Mouse (Mus musculus) CD4-positive helper T cell, adult 2 months (primary cell): ENCODE measurements around the gene Rab3gap1.
A peak's percentile ranks its signal among the peaks of the same experiment; 100 is the strongest.

ENCODE experiments used
- DNase-seq: peaks from one replicate; pipeline ENCODE4 v3.0.0-alpha.2; 2012; ENCODE audit warnings: low read depth, missing footprints, low spot score

Rab3gap1 gene

DNA sequence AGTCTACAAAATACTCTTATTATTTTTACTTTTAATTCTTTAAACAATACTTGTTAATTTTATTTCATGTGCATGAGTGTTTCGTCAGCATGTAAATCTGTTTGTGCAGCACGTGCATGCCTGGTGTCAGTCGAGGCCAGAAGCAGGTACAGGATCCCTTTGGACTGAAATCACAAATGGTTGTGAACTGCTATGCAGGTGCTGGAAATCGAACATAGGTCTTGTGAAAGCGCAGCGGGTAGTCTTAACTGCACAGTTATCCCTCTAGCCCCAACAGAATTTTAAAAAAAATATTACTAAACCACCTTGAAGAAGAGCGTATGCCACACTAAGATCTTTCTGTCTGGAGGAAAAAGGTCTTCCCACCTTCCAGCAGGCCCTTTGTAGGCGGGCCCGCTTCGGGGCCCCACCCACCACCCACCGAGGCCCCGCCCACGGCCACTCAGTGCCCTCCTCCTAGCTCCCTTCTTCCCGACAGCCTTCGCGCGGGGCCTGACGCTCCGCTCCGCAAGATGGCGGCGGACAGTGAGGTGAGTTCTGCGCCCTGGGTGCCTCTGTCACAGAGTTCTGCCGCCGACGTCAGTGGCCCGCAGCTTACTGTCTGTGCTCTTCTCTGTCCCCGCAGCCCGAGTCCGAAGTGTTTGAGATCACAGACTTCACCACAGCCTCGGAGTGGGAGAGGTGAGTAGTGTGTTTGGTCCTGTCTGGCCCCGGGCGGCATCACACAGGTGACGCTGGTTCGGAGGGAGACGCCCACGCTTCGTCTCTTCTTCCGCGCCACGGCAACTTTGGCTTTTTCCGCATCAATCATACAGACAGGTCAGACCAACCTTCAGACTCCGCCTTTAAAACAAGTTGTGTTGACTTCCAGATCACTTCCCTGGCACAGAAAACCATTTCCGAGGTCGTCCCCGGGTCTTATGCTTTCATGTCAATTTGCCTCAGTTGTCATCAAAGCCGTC, at the start of gene Rab3gap1:
Gene Rab3gap1 (plus strand): TSS at position 474 of the 962 bp plus-strand sequence.
- peak; percentile 93 for DNase-seq

DNA sequence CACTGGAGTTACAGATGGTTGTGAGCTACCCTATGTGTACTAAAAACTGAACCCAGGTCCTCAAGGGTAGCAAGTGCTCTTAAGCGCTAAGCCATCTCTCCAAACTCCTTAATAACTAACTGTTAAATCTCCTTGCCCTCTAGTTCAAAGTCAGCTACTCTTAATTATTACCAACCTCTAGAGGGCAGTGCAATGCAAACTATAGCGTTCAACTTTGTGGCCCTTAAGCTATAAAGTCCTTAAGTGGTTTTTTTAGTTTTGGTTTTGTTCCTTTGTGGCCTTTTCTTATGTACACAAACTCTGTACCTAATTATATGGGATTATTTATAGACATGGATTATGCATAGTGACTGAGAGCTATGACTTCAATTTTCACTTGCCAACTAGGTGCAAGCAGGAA, 41.2 kb upstream of the Rab3gap1 start:
- DNase-seq = peak; percentile 76

DNA sequence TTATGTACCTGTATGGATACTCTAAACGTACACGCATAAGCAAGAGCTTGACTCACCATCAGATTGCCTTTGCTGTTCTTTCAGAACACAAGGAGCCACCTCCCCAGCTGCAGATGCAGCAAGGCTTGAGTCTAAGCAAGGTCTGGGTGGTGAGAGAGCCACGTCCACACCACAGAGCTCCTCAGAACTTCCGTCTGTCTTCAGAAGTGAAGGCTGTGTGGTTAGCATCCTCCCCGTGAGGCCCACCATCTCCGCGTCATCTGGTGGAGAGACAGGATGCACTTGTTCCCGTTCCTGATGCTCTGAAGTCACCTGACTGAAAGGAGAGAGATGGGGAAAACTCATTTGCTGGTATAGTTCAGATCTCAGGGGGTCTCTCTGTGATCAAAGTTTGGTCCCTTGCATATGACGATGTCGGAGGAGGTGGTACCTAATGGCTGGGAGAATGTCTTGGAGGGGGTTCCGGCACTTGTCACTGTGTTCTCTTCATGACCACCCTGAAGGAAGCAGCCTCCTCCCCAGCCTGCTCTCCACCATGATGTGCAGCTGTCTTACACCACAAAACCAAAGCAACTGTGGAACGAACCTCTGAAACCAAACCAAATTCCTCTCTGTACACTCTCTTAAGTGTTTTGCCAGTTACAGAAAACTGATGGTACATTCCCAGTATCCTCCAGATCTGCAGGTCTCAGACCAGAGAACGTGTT, 38.2 kb upstream of the Rab3gap1 start:
- peak; percentile 76 for DNase-seq

DNA sequence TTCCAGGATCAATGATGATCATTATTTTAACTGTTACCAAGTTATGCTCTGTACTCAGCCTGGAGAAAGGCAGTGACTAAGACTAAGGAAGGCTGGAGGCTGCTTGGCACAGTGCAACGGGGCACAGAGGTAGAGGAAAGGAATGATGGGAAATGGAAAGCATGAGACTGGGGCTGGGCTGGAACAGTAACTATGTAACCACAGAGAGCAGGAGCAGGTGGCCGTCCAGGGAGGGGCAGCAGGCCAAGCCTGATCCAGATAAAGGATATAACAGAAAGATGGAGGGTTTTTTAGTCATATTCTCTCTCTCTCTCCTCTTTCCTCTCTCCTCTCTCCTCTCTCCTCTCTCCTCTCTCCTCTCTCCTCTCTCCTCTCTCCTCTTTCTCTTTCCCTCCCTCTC, 34.9 kb upstream of the Rab3gap1 start:
- no peak for DNase-seq

DNA sequence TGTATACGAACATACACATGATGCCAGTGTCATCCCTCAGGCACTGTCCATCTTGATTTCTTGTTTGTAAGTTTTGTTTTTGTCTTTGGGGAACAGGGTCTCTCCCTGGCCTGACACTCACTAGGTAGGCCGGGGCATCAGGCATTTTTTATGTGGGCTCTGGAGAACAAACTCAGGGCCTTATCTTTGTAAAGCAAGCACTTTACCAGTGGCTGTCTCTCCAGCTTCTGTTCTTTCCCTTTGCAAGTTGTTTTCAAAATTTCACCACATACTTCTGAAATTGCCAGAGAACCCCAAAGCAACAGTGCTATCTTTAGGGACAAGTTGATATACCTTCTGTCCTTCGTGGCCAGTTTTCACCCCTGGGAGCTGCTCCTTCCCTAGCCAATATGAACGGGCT, 34.4 kb upstream of the Rab3gap1 start:
- DNase-seq = no peak

DNA sequence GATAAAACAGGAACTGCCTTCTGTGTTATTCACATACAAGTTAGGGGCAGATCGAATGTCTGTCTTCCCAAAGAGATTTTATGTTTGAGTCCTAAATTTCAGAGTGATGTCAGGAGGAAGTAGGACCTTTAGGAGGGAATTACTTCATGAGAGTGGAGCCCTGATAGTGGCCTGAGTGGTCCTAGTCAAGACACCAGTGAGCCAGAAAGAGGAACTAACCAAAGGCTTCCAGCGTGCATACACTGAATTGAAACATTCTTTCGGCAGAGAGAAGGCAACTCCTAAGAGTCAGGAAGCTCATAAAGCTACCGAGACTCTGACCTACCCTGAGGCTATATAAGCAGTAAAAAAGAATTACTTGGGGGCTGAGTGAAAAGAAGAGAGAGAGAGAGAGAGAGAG, 32.0 kb upstream of the Rab3gap1 start:
- no peak for DNase-seq

DNA sequence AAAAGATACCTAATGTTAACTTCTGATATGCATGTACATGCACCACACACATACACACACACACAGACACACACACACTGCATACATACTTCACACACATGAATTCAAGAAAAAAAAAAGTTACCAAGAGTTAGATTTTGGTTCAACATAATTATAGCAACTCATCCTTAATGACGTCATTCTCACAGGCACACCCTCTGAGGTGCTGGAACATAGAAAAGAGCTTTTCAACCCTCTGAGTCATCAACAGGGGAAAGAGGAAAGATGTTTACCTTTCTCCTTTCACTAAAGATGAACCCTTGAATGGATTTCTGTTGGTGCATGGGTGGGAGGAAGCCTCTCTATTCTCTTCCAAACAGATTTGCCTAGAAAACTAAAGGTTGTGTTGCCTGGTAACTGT, 30.0 kb upstream of the Rab3gap1 start:
- no peak for DNase-seq

DNA sequence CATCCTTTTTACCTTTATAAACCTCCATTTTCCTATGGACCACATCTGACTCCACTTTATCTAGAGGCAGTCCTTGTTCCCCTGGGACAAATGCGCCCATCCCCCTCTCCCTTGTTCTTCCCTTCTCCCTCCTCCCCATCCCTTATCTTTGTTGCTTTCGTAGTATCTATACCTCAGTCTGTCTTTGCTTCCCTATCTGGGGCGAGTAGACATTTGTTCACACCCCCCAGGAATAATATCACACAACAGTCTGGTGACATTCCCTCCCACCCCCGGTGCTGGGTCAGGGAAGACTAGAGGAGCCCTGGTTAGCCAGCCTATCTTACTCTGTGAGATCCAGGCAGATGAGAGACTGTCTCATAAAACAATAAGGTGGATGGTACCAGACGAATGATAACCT, 23.1 kb upstream of the Rab3gap1 start:
- DNase-seq = no peak

DNA sequence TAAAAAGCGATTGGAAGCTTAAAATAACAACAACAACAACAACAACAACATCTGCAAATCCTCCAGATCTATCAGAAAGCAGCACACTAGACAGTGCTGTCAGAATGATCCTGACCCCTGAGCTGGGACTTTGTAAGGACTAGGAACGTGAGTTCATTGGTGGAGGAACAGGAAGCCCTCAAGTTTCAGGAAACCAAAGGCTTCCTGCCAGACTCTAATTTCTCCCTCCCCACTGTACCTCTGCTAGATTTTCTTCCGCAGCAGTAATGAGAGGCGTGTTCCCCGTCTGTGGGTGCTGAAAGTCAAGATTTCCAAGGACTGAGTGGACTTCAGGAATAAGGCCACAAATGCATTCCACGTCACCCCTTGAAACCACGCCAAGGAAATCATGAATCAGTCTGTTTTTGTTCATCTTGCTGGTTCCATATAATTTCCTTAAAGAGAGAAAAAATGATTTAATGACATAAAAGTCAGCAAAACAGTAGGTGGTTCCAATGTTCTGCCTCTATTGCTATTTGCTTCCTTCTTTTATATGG, 18.4 kb upstream of the Rab3gap1 start:
- peak; percentile 28 for DNase-seq

DNA sequence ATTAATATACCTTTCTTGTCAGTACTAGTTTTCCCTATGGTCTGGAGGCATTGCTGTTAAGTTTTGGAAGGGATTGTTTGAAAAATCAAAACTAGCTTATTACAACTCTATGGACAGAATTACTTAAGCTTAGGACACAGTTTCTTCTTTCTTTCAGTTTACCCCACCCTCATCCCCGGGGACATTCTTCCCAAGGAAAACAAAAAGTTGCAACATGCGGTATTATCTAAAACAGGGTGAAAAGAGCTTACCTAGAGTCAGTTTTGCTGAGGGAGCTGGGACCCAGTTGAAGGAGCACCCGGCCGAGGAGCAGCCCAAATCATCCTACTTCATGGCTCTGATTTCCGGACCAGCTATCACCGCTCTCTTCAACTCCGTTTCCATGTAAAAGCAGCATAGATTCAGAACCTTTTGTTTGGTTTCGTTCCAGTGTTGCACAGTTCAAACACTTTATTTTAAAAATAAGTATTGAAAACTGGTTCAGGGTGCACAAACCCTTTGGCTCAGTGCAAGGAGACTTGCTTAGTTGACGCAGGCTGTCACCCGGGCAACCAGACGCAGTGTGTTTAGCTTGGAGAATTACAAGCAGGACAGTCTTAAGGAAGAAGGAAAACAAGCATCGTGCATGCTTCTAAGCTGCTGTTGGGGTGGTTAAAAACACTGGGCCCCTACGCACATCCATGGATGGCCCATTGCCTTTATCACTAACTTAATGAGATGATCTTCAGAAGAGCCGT, 13.9 kb upstream of the Rab3gap1 start, which contains the start of gene Map3k19:
Gene Map3k19 (minus strand): TSS at position 546 of the 737 bp plus-strand sequence.
- no peak for DNase-seq

DNA sequence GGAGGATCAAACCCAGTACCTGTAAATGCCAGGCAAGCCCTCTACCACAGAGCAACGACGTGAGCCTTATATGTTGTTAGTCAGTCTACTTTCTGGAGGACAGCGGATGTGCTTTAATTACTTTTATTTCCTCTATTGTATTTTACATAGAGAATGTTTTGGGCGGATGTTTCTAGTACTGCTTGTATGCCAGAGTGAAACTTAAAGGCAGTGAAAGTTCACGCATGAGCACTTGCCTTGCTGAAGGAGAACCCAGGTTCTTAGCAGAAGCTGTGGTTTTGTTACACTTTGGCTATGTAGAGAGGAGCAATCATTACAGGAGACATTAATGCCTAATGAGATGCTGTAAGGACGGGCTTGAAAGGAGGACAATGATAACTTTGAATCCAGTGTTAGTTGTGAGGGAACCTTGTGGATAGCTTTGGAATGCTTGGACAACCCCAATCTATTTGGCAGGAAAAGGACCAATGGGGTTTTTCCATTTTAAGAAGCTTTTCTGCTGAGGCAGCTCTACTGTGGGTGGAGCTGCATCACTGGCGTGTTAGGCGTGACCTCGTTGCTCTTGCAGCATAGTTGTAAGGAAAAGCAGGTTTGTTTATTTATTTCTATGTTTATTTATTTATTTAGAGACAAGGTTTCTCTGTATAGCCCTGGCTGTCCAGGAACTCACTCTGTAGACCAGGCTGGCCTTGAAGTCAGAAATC, 9.5 kb upstream of the Rab3gap1 start:
- DNase-seq = peak; percentile 28

DNA sequence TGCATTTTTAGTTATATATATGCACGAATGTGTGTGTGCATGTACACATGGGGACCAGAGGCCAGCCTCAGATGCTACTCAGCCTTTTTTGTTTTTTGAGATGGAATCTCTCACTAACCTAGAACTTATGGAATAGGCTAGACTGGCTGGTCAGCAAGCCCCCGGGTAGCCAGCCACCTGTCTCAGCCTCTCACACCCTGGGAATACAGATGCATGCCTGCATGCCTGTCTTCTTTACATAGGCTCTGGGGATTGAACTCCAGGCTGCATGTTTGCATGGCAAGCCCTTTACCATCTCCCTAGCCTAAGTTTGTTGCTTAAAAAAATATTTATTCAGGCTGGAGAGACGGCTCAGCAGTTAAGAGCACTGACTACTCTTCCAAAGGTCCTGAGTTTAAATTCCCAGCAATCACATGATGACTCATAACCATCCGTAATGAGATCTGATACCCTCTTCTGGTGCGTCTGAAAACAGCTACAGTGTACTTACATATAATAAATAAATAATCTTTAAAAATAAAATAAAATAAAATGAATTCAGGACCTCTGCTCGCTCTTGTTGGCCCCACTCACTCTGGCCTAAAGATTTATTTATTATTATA, 8.7 kb upstream of the Rab3gap1 start:
- no peak for DNase-seq

DNA sequence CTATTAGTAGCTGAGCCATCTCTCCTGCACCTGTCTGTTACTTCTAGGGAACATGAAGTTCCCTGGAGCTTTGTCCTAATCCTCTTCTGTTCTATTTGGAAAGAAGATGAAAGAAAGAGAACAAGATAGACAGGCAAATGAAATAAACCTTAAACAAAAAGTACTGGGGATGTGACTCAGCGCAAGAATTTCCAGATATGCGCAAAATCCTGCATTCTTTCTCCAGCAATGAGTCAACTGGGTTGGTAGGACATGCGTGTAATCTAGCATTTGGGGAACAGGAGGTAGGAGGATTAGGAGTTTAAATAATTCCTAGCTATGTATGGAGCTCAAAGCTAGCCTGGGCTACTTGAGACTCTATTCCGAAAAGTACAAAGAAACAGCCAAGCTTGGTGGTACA, 8.1 kb upstream of the Rab3gap1 start:
- DNase-seq = no peak

DNA sequence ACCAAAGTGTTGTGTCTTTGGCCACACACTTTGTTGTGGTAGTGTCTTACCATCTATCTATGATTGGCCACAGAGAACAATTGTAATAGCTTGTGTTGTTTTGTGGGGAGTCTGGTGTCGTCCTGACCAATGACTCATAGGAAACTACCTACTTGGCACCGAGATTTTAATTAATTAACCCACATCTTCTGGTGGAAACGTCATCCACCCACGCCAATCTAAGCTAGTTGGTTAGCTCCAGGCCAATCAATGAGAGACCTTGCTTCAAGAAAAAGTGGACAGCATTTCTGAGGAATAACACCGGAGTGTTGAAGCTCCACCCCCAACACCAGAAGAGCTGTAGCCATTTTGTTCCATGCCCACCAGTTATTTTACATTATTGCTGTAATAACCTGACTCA, 6.7 kb upstream of the Rab3gap1 start:
- DNase-seq = peak; percentile 16

DNA sequence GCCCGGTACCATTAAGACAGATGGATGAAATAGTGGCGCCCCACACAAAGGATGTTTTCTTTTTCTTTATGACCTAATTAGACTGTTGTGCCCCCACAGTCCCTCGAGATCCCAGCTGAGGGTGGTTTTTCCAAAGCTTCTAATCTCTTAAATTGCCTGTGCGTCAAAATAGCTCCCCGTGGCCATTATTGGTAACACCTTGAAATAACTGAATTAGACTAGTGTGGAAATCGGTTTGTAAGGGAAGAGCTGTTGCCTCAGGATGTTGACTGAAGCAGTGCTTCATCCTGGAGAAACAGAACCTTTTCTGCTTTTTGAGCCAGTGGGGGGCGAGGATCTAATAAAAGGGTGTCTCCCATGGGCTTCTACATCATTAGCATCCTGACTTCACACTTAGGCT, 4.8 kb upstream of the Rab3gap1 start:
- no peak for DNase-seq

DNA sequence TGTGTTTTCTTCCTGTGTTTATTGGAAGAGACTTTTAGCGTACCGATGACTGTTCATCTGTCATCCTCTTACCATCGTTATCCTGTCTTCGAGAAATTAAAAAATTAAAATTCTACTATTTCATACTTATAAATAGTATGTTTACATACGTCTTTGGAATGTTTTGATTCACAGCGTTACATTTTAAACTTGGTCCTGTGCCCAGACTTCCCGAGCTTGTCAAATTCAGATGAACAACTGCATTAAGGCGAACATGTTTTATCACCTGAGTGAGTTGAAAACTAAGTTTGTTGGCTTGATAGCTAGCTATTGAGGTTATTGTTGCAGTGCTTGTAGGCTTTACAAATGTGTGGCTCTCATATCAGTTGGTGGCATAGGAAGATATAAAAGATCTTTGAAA, 703 bp downstream of the Rab3gap1 start:
- no peak for DNase-seq

DNA sequence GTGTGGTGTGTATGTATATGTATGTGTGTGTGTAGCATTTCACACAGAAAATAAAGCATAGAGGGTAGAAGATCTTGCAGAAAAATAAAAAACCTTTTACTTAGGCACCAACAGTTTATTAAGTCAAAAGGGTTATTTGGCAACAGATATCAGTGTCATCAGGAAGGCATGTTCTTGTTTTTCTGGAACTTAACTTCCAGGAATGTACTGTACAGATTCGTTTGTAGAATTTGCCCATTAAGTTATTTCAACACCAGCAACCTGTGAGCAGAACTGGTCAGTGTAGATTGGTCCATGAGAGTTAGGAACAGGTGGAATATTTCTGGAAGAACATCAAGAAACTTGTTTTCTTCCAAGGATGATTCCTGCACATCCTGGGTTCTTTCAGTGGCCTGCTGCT, 30.8 kb downstream of the Rab3gap1 start:
- no peak for DNase-seq

DNA sequence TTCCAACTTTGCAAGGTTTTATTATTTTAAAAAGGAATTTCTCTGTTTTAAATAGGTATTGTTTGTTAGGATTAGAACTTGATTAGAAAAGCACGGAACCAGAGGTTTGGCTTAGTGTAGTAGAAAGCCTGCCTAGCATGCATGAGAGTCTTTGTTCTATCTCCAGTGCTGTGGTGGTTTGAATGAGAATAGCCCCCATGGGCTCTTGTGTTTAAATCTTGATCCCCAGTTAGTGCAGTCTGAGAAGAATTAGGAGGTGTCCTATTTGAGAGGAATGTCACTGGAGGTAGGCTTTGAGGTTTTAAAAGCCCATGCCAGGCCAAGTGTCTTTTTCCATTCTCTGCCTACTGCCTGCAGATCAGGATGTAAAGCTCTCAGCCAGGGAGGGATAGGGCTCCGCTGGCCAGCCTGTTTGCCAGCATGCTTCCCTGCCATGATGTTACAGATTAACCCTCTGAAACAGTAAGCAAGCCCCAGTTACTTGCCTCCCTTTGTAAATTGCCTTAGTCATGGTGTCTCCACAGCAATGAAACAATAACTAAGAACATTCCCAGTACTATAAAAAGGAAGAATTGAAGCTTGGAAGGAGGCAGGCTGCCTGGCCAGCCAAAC, 36.3 kb downstream of the Rab3gap1 start:
- DNase-seq = no peak

DNA sequence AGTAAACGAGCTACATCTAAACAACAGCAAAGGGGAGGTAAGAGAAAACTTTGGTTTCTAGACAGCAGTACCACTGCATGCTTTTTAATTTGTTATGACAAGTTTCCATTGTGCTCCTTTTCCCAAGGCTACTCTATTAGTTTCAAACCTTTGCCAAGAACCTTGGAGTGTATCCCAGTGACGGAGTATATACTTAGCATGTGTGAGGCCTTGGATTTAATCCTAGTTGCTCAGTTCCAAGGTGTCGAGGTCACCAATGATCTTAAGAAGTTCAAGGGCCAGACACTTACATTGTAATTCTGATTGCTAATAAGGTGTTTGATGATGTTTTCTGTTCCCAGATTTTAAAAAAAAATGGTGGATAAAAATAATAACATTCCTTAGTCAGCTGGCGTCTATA, 44.5 kb downstream of the Rab3gap1 start:
- DNase-seq = no peak

DNA sequence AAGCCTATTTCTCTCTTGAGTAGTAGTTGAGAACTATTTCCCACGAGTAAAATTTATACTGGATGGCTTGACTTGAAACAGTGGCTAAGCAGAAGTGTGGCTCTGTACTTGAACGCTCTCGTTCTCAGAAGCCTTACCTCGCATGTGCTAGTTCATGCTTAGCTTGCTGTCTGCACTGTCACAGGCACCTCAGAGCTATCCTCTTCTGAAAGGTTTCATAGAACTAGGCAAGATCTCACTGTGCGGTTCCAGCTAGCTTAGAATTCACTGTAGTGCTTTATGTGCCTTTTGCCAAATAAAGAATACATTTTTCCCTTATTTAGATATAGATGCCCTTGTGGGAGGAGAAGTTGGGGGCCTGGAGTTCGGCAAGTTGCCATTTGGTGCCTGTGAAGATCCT, 46.7 kb downstream of the Rab3gap1 start:
- no peak for DNase-seq
